ENCODE assay signal across 21 mouse cellular contexts in the genomic region with DNA sequence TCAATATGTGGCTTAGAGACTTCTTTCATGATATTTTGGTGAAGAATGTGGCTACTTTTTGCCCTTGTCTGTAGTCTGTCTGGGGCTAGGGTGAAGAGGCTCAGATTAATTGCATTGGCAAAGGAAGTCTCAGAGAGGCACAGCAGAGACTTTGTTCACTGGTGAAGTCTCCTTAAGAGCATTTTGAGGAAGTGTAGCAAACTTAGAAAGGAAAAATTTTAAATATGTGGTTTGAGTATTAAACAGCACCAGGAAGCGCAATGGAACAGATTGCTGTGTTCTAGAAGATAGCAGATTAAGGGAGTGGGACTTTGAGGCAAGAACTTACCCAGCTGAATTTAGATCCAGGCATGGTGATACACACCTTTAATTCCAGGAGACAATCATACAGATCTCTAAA. TPM values are rescaled to one million over a fixed set of nuclear protein-coding genes. Genes with fewer than 3 reads are reported as not detected.
"Had no signal": no experiment of that assay in that cellular context is flagged by ENCODE, and none has a peak within 500 bp of the region (broad histone marks: within the 10 kb centered on the region; RNA-seq: fewer than 3 reads in every experiment).

No protein-coding gene starts in this region.

- H3K4me2 ChIP-seq: limb, embryonic 12.5 days; limb, embryonic 15.5 days; liver, embryonic 11.5 days; lung, embryonic 15.5 days; midbrain, embryonic 12.5 days; neural tube, embryonic 13.5 days; stomach, embryonic 15.5 days had no signal

- H3K9me3 ChIP-seq: limb, embryonic 12.5 days; limb, embryonic 15.5 days; lung, embryonic 15.5 days; midbrain, embryonic 12.5 days; neural tube, embryonic 13.5 days; stomach, embryonic 15.5 days had no signal

- H3K4me3 ChIP-seq: limb, embryonic 12.5 days; limb, embryonic 15.5 days; lung, embryonic 15.5 days; midbrain, embryonic 12.5 days; myocyte; neural tube, embryonic 13.5 days; stomach, embryonic 15.5 days had no signal

- H3K27ac ChIP-seq: limb, embryonic 12.5 days; limb, embryonic 15.5 days; liver, embryonic 14.5 days; lung, embryonic 15.5 days; midbrain, embryonic 12.5 days; neural tube, embryonic 13.5 days; stomach, embryonic 15.5 days had no signal

- H3K9ac ChIP-seq: limb, embryonic 12.5 days; limb, embryonic 15.5 days; liver, embryonic 14.5 days; liver, postnatal 0 days; lung, embryonic 15.5 days; midbrain, embryonic 12.5 days; neural tube, embryonic 13.5 days; stomach, embryonic 15.5 days had no signal

- H3K36me3 ChIP-seq: limb, embryonic 12.5 days; limb, embryonic 15.5 days; lung, embryonic 15.5 days; midbrain, embryonic 12.5 days; neural tube, embryonic 13.5 days; stomach, embryonic 15.5 days had no signal

- ATAC-seq: liver, postnatal 0 days; midbrain, embryonic 16.5 days had no signal

- H3K27me3 ChIP-seq: limb, embryonic 12.5 days; limb, embryonic 15.5 days; lung, embryonic 15.5 days; midbrain, embryonic 12.5 days; neural tube, embryonic 13.5 days; stomach, embryonic 15.5 days had no signal

- H3K4me1 ChIP-seq: limb, embryonic 12.5 days; limb, embryonic 15.5 days; lung, embryonic 15.5 days; midbrain, embryonic 12.5 days; neural tube, embryonic 13.5 days; stomach, embryonic 15.5 days had no signal

- DNase-seq: kidney, adult 9 months; kidney, postnatal 14 days; kidney, postnatal 4 days; left cerebral cortex, postnatal 4 days; liver, postnatal 0 days; lung, postnatal 10 days; lung, postnatal 36 days; right cerebral cortex, postnatal 14 days; right cerebral cortex, postnatal 4 days; spleen, adult 18-20 months; thymus, postnatal 25 days had no signal

RNA-seq across cellular contexts. Expression of gene Casp12, which starts 11.8 kb away (rescaled TPM):
- polyA plus RNA-seq: limb, embryonic 12.5 days; midbrain, embryonic 12.5 days had no signal
